9 mouse cellular contexts compared by ENCODE assay signal in genomic region chr12:49382565-49383520, GRCm38 (mm10). TPM values are rescaled to one million over a fixed set of nuclear protein-coding genes. Genes with fewer than 3 reads are reported as not detected.
DNase-seq lines count a peak whose midpoint lies in the region; ATAC-seq and TF ChIP-seq lines count a peak whose summit lies in the region.
"Had no signal": no experiment of that assay in that cellular context is flagged by ENCODE, and none has a peak within 500 bp of the region (broad histone marks: within the 10 kb centered on the region; RNA-seq: fewer than 3 reads in every experiment).

Gene Foxg1 (plus strand): TSS chr12:49382660.

- H3K27me3 ChIP-seq in heart, embryonic 16.5 days (ENCODE audit: control insufficient read depth, insufficient read depth, low read length) = peaks cover 82% of the 10 kb centered on the region
- peaks cover 79% of the 10 kb centered on the region for H3K27me3 ChIP-seq in hindbrain, embryonic 12.5 days
- H3K27me3 ChIP-seq in limb, embryonic 14.5 days (ENCODE audit: control insufficient read depth, insufficient read depth, low read length) = peaks cover 89% of the 10 kb centered on the region
- peaks cover 65% of the 10 kb centered on the region for H3K27me3 ChIP-seq in stomach, embryonic 14.5 days (ENCODE audit: control insufficient read depth, insufficient read depth, low read length)

- no peak for DNase-seq in heart, adult 8-10 months (ENCODE audit: low spot score)
- DNase-seq in brain, adult 2 months (ENCODE audit: low read depth, low spot score) = peak; percentile 76
- DNase-seq in limb, embryonic 14.5 days (ENCODE audit: low spot score) = no peak
- DNase-seq in urinary bladder, adult 2 months (ENCODE audit: low spot score) = no peak
- DNase-seq in ovary, postnatal 10 days (ENCODE audit: low spot score) = no peak

- H3K4me2 ChIP-seq in heart, embryonic 16.5 days (ENCODE audit: low read depth, low read length) = peak within 1 kb of the TSS; percentile 57
- peak within 1 kb of the TSS; percentile 46 for H3K4me2 ChIP-seq in hindbrain, embryonic 12.5 days (replicated peaks)
- H3K4me2 ChIP-seq in limb, embryonic 14.5 days (replicated peaks; ENCODE audit: low read depth, low read length, severe bottlenecking) = peak within 1 kb of the TSS; percentile 51
- H3K4me2 ChIP-seq in stomach, embryonic 14.5 days (replicated peaks; ENCODE audit: low read depth, low read length) = peak within 1 kb of the TSS; percentile 41

- H3K4me3 ChIP-seq in heart, embryonic 16.5 days (ENCODE audit: low read length) = peak within 1 kb of the TSS; percentile 48
- H3K4me3 ChIP-seq in hindbrain, embryonic 12.5 days = peak within 1 kb of the TSS; percentile 37
- peak within 1 kb of the TSS; percentile 37 for H3K4me3 ChIP-seq in limb, embryonic 14.5 days (replicated peaks; ENCODE audit: low read length)
- H3K4me3 ChIP-seq in stomach, embryonic 14.5 days (ENCODE audit: low read depth, low read length) = peak within 1 kb of the TSS; percentile 25

- H3K36me3 ChIP-seq in heart, embryonic 16.5 days (ENCODE audit: control insufficient read depth, insufficient read depth) = no peaks in the 10 kb centered on the region
- no peaks in the 10 kb centered on the region for H3K36me3 ChIP-seq in hindbrain, embryonic 12.5 days
- H3K36me3 ChIP-seq in limb, embryonic 14.5 days (ENCODE audit: control insufficient read depth, insufficient read depth, low read length) = no peaks in the 10 kb centered on the region
- no peaks in the 10 kb centered on the region for H3K36me3 ChIP-seq in stomach, embryonic 14.5 days (ENCODE audit: control insufficient read depth, insufficient read depth, low read length)

- ATAC-seq in heart, embryonic 16.5 days (replicated peaks; ENCODE audit: extremely low read depth, insufficient read depth, low FRiP score) = no peak
- ATAC-seq in hindbrain, embryonic 12.5 days (ENCODE audit: low FRiP score) = peak; percentile 33
- 0 out of 2 replicates have a peak, but pooled peaks have one; percentile 6 for ATAC-seq in limb, embryonic 14.5 days (ENCODE audit: low FRiP score, low read depth)
- 0 out of 2 replicates have a peak, but pooled peaks have one; percentile 16 for ATAC-seq in stomach, embryonic 14.5 days (ENCODE audit: insufficient number of reproducible peaks, insufficient read depth, low FRiP score, low read depth)

- H3K27ac ChIP-seq in heart, embryonic 16.5 days (ENCODE audit: low read length) = no peak within 1 kb of the TSS
- H3K27ac ChIP-seq in hindbrain, embryonic 12.5 days = no peak within 1 kb of the TSS
- H3K27ac ChIP-seq in limb, embryonic 14.5 days (replicated peaks; ENCODE audit: low read depth, low read length) = no peak within 1 kb of the TSS
- no peak within 1 kb of the TSS for H3K27ac ChIP-seq in stomach, embryonic 14.5 days (ENCODE audit: low read length)

- WGBS in heart, embryonic 16.5 days = under 1% methylated on average over 61 of the region's 61 CpGs
- under 1% methylated on average over 61 of the region's 61 CpGs for WGBS in hindbrain, embryonic 12.5 days
- 1% methylated on average over 48 of the region's 61 CpGs for WGBS in limb, embryonic 14.5 days
- WGBS in stomach, embryonic 14.5 days = under 1% methylated on average over 61 of the region's 61 CpGs

- H3K9me3 ChIP-seq in heart, embryonic 16.5 days (replicated peaks; ENCODE audit: control insufficient read depth, low read length) = 0 out of 2 replicates have a peak, but pooled peaks cover 2% of the 10 kb centered on the region
- H3K9me3 ChIP-seq in hindbrain, embryonic 12.5 days (replicated peaks) = no peaks in the 10 kb centered on the region
- H3K9me3 ChIP-seq in limb, embryonic 14.5 days (ENCODE audit: control insufficient read depth, low read length) = no peaks in the 10 kb centered on the region
- no peaks in the 10 kb centered on the region for H3K9me3 ChIP-seq in stomach, embryonic 14.5 days (ENCODE audit: control insufficient read depth, low read depth, low read length)

- H3K4me1 ChIP-seq in heart, embryonic 16.5 days (ENCODE audit: control insufficient read depth, insufficient read depth, low read length) = peaks cover 2% of the 10 kb centered on the region; the same call in 1 of the 2 replicates
- H3K4me1 ChIP-seq in hindbrain, embryonic 12.5 days = peaks cover 12% of the 10 kb centered on the region
- H3K4me1 ChIP-seq in limb, embryonic 14.5 days (ENCODE audit: control insufficient read depth, insufficient read depth, low read length) = 0 out of 2 replicates have a peak, but pooled peaks cover 3% of the 10 kb centered on the region
- H3K4me1 ChIP-seq in stomach, embryonic 14.5 days (ENCODE audit: control insufficient read depth, insufficient read depth, low read length) = 0 out of 2 replicates have a peak, but pooled peaks cover 7% of the 10 kb centered on the region

- H3K9ac ChIP-seq in heart, embryonic 16.5 days (ENCODE audit: low read length) = no peak within 1 kb of the TSS; the same call in 1 of the 2 replicates
- no peak within 1 kb of the TSS for H3K9ac ChIP-seq in hindbrain, embryonic 12.5 days
- no peak within 1 kb of the TSS for H3K9ac ChIP-seq in limb, embryonic 14.5 days (ENCODE audit: low read depth, low read length, severe bottlenecking)
- no peak within 1 kb of the TSS for H3K9ac ChIP-seq in stomach, embryonic 14.5 days (replicated peaks; ENCODE audit: low read depth, low read length)

- no peak for TF ChIP-seq POLR2A in limb, embryonic 14.5 days (IDR thresholded peaks at IDR 0.05; ENCODE audit: borderline replicate concordance, extremely low read depth, insufficient read depth, insufficient read length)

RNA-seq across cellular contexts. Expression of gene Foxg1, which starts in this region (rescaled TPM):
- polyA plus RNA-seq in heart, embryonic 16.5 days (2015; fragmentation: Nextera tagmentation; extraction: Ambion mirVana) = 0.12 and 0.38 TPM in 2 replicates
- not detected for total RNA-seq in heart, adult 8-10 months (2022)
- 0.68 and 1.9 TPM in 2 replicates for polyA plus RNA-seq in hindbrain, embryonic 12.5 days (2016; fragmentation: Nextera tagmentation; extraction: Ambion mirVana)
- 0.12 and 1.2 TPM in 2 replicates for polyA plus RNA-seq in limb, embryonic 14.5 days (2012; rRNA removed)
- polyA plus RNA-seq in limb, embryonic 14.5 days (2014; fragmentation: Nextera tagmentation; extraction: Ambion mirVana) = not detected in 2 replicates
- polyA plus RNA-seq in stomach, embryonic 14.5 days (2014; fragmentation: Nextera tagmentation; extraction: Ambion mirVana) = 0.08 TPM in 1 of 2 replicates, not detected in the other
- polyA plus RNA-seq in urinary bladder, adult 2 months (2012; rRNA removed) = not detected in 2 replicates
- total RNA-seq: MEL had no signal

Comparison
In these comparisons a context has a peak if more than half of its experiments do, and no peak if none do; other contexts are left out.
1. Peak in ATAC-seq, H3K4me3 ChIP-seq and H3K4me2 ChIP-seq in stomach, embryonic 14.5 days; RNA of the gene not detected or under 1 TPM.